Mouse (Mus musculus): ENCODE data around the gene A3galt2. TPM values are rescaled to one million over a fixed set of nuclear protein-coding genes. Genes with fewer than 3 reads are reported as not detected.
A peak's percentile ranks its signal among the peaks of the same experiment; 100 is the strongest.

The A3galt2 gene
- polyA plus RNA-seq, 1 experiment from 2014 or later: 0.11 TPM

DNA sequence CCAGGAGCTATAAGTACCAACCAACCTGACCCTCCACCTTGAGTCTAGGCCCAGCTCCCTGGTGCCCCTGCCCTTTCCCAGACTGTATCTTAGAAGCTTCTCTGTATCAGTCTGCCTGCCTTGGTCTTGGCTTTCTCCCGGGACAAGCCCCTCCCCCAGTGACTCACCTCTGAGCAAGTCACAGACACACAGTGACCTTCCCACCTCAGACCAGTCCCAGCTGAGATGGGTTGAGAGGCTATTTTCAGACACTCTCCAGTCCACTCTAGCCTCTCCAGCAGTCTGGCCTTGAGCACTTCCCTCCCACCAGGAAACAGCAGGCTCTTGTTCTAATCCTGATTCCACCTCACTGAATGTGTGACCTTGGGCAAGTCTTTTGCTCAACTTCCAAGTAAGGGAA, 38.5 kb downstream of the A3galt2 start:
- Histone ChIP-seq H3K4me3 (ENCODE audit: low read depth, low read length) (no peak overlapping the region), H3K4me1 (ENCODE audit: control insufficient read depth, insufficient read depth, low read length) (peaks cover 2% of the 10 kb centered on the region; the same call in 1 of the 2 replicates), H3K27ac (replicated peaks; ENCODE audit: low read depth, low read length) (no peak overlapping the region), H3K9me3 (replicated peaks; ENCODE audit: control insufficient read depth, low read length) (no peaks in the 10 kb centered on the region), H3K36me3 (replicated peaks; ENCODE audit: control insufficient read depth, insufficient read depth, low read depth, low read length) (no peaks in the 10 kb centered on the region; the same call in 1 of the 2 replicates), H3K27me3 (ENCODE audit: control insufficient read depth, insufficient read depth, low read length) (no peaks in the 10 kb centered on the region), H3K4me2 (ENCODE audit: low read depth, low read length) (no peak overlapping the region), H3K9ac (replicated peaks; ENCODE audit: low read length) (no peak overlapping the region)
- ATAC-seq (replicated peaks; ENCODE audit: insufficient number of reproducible peaks, low FRiP score, low TSS enrichment, low read depth): no peak
- 69% methylated on average over 1 of the region's 1 CpGs for WGBS
- no peak for DNase-seq (ENCODE audit: low spot score)

DNA sequence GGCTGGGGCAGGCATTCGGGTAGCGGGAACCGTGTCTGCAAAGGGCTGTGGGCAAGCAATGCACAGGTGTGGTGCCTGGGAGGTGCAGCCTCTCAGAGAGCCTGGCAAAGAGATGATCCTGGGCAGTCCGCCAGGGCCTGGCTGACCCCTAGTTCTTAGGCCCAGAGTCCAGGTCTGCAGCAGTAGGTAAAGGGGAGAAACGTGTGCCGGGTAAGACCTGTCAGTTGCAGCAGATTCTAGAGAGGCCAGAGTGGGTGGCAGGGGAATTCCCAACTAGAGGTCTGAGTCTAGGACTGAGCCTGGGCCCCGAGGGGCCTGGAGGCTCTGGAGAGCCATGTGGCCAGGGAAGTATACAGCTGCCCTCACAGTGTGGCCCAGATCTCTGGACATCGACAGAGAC, 39.0 kb downstream of the A3galt2 start:
- H3K27me3 ChIP-seq (ENCODE audit: control insufficient read depth, insufficient read depth, low read length): no peaks in the 10 kb centered on the region
- H3K4me2 ChIP-seq (ENCODE audit: low read depth, low read length): no peak overlapping the region
- DNase-seq (ENCODE audit: low spot score) (no peak), ATAC-seq (replicated peaks; ENCODE audit: insufficient number of reproducible peaks, low FRiP score, low TSS enrichment, low read depth) (no peak)
- WGBS: 90% methylated on average over 8 of the region's 8 CpGs
- H3K4me3 ChIP-seq (ENCODE audit: low read depth, low read length): no peak overlapping the region
- no peak overlapping the region for H3K9ac ChIP-seq (replicated peaks; ENCODE audit: low read length)
- H3K27ac ChIP-seq (replicated peaks; ENCODE audit: low read depth, low read length): no peak overlapping the region
- no peaks in the 10 kb centered on the region; the same call in 1 of the 2 replicates for H3K36me3 ChIP-seq (replicated peaks; ENCODE audit: control insufficient read depth, insufficient read depth, low read depth, low read length)
- H3K9me3 ChIP-seq (replicated peaks; ENCODE audit: control insufficient read depth, low read length): no peaks in the 10 kb centered on the region
- peaks cover 2% of the 10 kb centered on the region; the same call in 1 of the 2 replicates for H3K4me1 ChIP-seq (ENCODE audit: control insufficient read depth, insufficient read depth, low read length)

DNA sequence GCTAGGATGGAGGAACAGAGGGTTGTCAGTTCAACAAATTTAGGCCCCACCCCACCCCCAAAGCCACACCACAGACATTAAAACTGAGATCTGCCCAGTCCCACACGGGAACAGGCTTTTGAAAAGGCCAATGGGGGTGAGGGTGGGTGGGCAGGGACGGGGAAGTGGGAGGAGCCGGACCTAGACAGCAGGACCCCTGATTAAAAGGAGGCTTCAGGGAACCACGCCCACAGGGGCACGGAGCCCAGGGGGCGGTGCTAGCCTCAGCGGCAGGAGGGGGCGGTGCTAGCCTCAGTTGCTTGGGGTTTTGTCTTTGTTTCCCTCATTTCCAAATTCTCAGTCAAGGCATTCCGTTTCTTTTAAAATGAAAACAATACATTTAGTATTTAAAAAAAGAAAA, 40.4 kb downstream of the A3galt2 start:
- DNase-seq (ENCODE audit: low spot score): peak; percentile 74
- Histone ChIP-seq H3K27me3 (ENCODE audit: control insufficient read depth, insufficient read depth, low read length) (no peaks in the 10 kb centered on the region), H3K4me1 (ENCODE audit: control insufficient read depth, insufficient read depth, low read length) (peaks cover 2% of the 10 kb centered on the region; the same call in 1 of the 2 replicates), H3K27ac (replicated peaks; ENCODE audit: low read depth, low read length) (no peak overlapping the region), H3K4me2 (ENCODE audit: low read depth, low read length) (no peak overlapping the region), H3K36me3 (replicated peaks; ENCODE audit: control insufficient read depth, insufficient read depth, low read depth, low read length) (no peaks in the 10 kb centered on the region), H3K9ac (replicated peaks; ENCODE audit: low read length) (no peak overlapping the region), H3K9me3 (replicated peaks; ENCODE audit: control insufficient read depth, low read length) (no peaks in the 10 kb centered on the region), H3K4me3 (ENCODE audit: low read depth, low read length) (no peak overlapping the region)
- ATAC-seq (replicated peaks; ENCODE audit: insufficient number of reproducible peaks, low FRiP score, low TSS enrichment, low read depth): no peak
- 5% methylated on average over 9 of the region's 9 CpGs for WGBS

DNA sequence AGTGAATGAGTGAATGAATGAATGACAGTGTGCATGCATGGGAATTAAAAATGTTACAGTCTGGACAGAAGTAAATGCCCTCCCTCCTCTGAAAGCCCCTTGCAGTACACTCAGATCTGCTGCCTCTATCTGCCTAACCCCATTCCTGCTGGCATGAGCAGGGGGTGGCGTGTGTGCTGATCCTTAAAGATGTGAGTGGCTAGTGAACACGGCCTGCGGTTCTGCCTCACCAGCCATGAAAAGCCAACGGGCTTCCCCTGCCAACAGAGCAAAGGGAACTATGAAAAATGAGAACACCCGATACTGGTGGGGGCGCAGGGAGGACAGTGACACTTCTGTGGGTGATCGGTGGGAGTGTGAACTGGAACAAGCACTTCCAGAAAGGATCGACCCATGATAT, 41.6 kb downstream of the A3galt2 start:
- Histone ChIP-seq H3K27ac (replicated peaks; ENCODE audit: low read depth, low read length) (no peak overlapping the region), H3K27me3 (ENCODE audit: control insufficient read depth, insufficient read depth, low read length) (no peaks in the 10 kb centered on the region), H3K9me3 (replicated peaks; ENCODE audit: control insufficient read depth, low read length) (no peaks in the 10 kb centered on the region), H3K4me3 (ENCODE audit: low read depth, low read length) (no peak overlapping the region), H3K4me1 (ENCODE audit: control insufficient read depth, insufficient read depth, low read length) (peaks cover 2% of the 10 kb centered on the region; the same call in 1 of the 2 replicates), H3K36me3 (replicated peaks; ENCODE audit: control insufficient read depth, insufficient read depth, low read depth, low read length) (no peaks in the 10 kb centered on the region), H3K9ac (replicated peaks; ENCODE audit: low read length) (no peak overlapping the region), H3K4me2 (ENCODE audit: low read depth, low read length) (no peak overlapping the region)
- ATAC-seq (replicated peaks; ENCODE audit: insufficient number of reproducible peaks, low FRiP score, low TSS enrichment, low read depth) (no peak), DNase-seq (ENCODE audit: low spot score) (no peak)
- WGBS: 80% methylated on average over 8 of the region's 8 CpGs

DNA sequence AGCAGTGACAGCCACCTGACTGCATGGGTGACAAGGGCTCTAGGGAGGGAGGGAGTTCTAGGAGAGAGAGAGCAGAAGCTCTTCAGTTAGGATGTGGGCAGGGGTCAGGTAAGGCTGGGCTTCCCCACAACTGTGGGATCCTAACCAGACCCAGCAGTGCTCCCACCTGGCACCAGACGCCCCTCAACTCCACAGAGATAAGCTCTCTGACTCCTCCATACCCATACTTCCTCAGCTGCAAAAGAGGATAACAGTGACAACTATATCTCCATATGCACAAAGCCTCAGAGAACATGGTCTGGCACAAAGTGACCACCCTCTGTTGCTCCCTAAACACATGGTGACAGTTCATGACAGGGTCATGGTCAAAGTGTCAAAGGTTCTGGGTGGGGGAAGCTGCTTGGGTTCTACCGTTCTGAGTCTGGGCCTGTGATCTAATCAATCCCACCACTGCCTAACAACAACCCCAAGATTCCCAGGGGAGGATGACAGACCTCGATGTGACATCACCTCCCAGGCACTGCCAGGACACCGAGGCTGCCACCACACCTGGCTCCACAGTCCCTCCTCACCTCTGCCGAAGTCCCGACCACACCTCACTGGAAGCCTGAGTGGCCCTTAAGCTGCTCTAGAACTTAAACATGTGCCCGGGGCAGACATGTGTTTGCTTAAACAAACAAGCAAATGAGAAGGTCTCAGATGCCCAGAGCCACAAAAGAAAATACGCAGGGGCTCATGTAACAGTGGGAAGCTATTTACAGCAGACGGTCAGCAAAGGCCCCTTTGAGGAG, 46.7 kb downstream of the A3galt2 start:
- Histone ChIP-seq H3K36me3 (replicated peaks; ENCODE audit: control insufficient read depth, insufficient read depth, low read depth, low read length) (no peaks in the 10 kb centered on the region), H3K4me1 (ENCODE audit: control insufficient read depth, insufficient read depth, low read length) (peaks cover 14% of the 10 kb centered on the region), H3K9me3 (replicated peaks; ENCODE audit: control insufficient read depth, low read length) (no peaks in the 10 kb centered on the region), H3K27me3 (ENCODE audit: control insufficient read depth, insufficient read depth, low read length) (no peaks in the 10 kb centered on the region), H3K27ac (replicated peaks; ENCODE audit: low read depth, low read length) (no peak overlapping the region), H3K4me2 (ENCODE audit: low read depth, low read length) (no peak overlapping the region; the same call in 1 of the 2 replicates), H3K4me3 (ENCODE audit: low read depth, low read length) (no peak overlapping the region), H3K9ac (replicated peaks; ENCODE audit: low read length) (no peak overlapping the region)
- no peak for ATAC-seq (replicated peaks; ENCODE audit: insufficient number of reproducible peaks, low FRiP score, low TSS enrichment, low read depth)
- DNase-seq (ENCODE audit: low spot score): no peak
- 43% methylated on average over 9 of the region's 9 CpGs for whole genome bisulfite sequencing

DNA sequence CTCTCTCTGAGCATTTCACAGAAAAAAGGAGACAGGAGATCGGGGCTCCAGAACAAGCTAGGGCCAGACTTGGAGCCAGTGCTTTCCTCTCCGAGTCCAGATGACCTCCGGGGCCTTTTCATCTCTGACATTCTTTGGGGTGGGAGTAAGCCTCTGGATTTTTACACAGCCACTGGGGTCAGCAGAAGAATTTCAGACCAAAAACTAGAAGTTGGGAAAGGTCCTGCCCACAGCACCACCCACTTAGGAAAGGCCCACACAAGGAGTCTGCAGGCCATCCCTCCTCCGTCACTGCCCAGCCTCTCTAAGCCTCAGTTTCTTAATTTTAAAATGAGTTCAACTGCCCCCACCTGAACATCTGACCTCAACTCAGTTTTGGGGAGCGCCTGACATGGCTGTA, 48.4 kb downstream of the A3galt2 start:
- ATAC-seq (replicated peaks; ENCODE audit: insufficient number of reproducible peaks, low FRiP score, low TSS enrichment, low read depth): no peak
- no peaks in the 10 kb centered on the region for H3K9me3 ChIP-seq (replicated peaks; ENCODE audit: control insufficient read depth, low read length)
- peaks cover 12% of the 10 kb centered on the region for H3K4me1 ChIP-seq (ENCODE audit: control insufficient read depth, insufficient read depth, low read length)
- H3K4me2 ChIP-seq (ENCODE audit: low read depth, low read length): peak overlapping the region; percentile 95
- peak overlapping the region; percentile 100 for H3K9ac ChIP-seq (replicated peaks; ENCODE audit: low read length)
- WGBS: 44% methylated on average over 5 of the region's 5 CpGs
- H3K27me3 ChIP-seq (ENCODE audit: control insufficient read depth, insufficient read depth, low read length): no peaks in the 10 kb centered on the region
- H3K36me3 ChIP-seq (replicated peaks; ENCODE audit: control insufficient read depth, insufficient read depth, low read depth, low read length): no peaks in the 10 kb centered on the region
- no peak overlapping the region; the same call in 1 of the 2 replicates for H3K27ac ChIP-seq (replicated peaks; ENCODE audit: low read depth, low read length)
- no peak for DNase-seq (ENCODE audit: low spot score)
- H3K4me3 ChIP-seq (ENCODE audit: low read depth, low read length): peak overlapping the region; percentile 88; the same call in 1 of the 2 replicates

DNA sequence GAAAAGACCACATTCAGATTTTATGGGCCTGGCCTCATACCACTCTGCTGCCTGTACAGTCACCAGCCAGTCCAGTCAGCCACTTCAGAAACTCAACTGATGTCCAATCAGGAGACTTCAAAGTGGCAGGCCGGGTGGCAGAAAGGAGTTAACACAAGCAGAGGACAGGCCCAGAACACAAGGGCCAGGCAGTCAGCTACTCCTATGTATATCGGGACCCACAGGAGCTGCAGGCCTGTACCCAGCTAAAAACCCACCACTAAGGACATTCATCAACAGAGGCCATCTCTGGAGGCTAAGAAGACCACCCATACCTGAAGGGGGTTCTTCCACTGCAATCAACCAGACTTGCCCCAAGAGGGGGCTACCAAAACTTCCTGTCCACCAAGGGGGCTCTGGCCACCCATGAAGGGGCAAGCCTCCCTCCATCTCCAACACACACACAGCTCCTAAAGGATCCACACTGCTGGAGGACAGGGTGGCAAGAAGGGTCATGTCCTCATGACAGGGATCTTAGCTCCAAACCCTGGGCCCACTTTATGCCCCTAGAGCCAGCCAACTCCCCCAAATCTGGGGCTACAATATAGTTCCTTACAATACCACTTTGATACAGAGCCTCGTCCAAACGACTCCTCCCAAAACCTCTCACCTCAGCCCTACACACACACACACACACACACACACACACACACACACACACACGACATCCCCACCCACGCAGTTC, 49.4 kb downstream of the A3galt2 start:
- H3K4me1 ChIP-seq (ENCODE audit: control insufficient read depth, insufficient read depth, low read length): peaks cover 12% of the 10 kb centered on the region

More for the DNA sequence above, 49.4 kb downstream of the A3galt2 start:
- Histone ChIP-seq H3K9ac (replicated peaks; ENCODE audit: low read length) (peak overlapping the region; percentile 100), H3K27ac (replicated peaks; ENCODE audit: low read depth, low read length) (peak overlapping the region; percentile 98), H3K4me3 (ENCODE audit: low read depth, low read length) (peak overlapping the region; percentile 88), H3K36me3 (replicated peaks; ENCODE audit: control insufficient read depth, insufficient read depth, low read depth, low read length) (no peaks in the 10 kb centered on the region), H3K9me3 (replicated peaks; ENCODE audit: control insufficient read depth, low read length) (no peaks in the 10 kb centered on the region), H3K4me2 (ENCODE audit: low read depth, low read length) (peak overlapping the region; percentile 95), H3K27me3 (ENCODE audit: control insufficient read depth, insufficient read depth, low read length) (no peaks in the 10 kb centered on the region)
- WGBS: 5% methylated on average over 6 of the region's 6 CpGs
- ATAC-seq (replicated peaks; ENCODE audit: insufficient number of reproducible peaks, low FRiP score, low TSS enrichment, low read depth): 0 out of 2 replicates have a peak, but pooled peaks have one; percentile 7
- DNase-seq (ENCODE audit: low spot score): peak; percentile 35
